Mouse (Mus musculus): ENCODE measurements around the gene Uvrag.

Gene Uvrag

DNA sequence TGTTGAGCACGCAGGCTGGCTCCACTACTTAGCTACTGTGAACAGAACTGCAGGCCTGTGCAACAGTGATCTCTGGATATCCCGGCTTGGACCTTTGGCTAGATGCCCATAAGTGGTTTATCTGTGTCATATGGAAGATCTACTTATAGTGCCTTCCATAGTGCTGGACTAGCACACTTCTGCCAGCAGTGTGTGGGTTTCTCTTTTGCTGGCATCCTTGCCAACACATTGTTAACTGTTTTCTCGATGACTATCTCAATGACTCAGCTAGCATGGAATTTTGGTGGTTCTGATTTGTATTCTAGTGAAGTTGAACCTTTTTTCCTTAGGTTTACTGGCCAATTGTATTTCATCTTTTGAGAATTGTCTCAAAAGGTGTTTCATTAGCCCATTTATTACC lies 117.0 kb downstream of the Uvrag start:
- DNase-seq (ENCODE audit: low read depth, low spot score) = no peak

- DNase-seq (ENCODE audit: low read depth, low spot score) = no peak
These were observed 119.7 kb downstream of the Uvrag start for GRCm38 (mm10) chr7:99021277-99021676.

- no peak for DNase-seq (ENCODE audit: low read depth, low spot score)
These were observed 120.6 kb downstream of the Uvrag start for GRCm38 (mm10) chr7:99020353-99020752.

GRCm38 (mm10) chr7:99017224-99017844 lies 123.6 kb downstream of the Uvrag start:
- no peak for DNase-seq (ENCODE audit: low read depth, low spot score)

GRCm38 (mm10) chr7:99015914-99016313 lies 125.0 kb downstream of the Uvrag start:
- DNase-seq (ENCODE audit: low read depth, low spot score) = no peak

DNA sequence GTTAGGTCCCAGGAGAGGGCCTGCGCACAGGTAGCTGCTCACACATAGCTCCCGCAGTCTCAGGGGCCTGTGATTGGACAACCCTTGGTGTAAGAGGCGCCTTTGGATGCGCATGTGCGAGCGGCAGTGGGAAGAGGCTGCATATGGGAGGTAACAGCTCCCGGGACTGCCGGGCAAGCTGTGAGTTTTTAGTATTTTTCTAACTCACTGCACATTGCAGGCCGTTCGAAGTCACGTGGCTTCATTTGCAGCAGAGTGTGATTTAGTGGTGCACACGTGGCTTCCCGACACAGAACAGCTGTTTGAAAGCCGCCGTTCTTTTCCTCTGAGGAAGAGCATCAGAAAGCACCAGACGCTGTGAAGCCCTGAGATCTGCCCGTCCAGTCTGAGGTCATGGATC lies 125.5 kb downstream of the Uvrag start:
- DNase-seq (ENCODE audit: low read depth, low spot score) = no peak

- DNase-seq (ENCODE audit: low read depth, low spot score) = no peak
These were observed 126.3 kb downstream of the Uvrag start for GRCm38 (mm10) chr7:99014620-99015019.

GRCm38 (mm10) chr7:99007506-99008354 lies 133.2 kb downstream of the Uvrag start:
- DNase-seq (ENCODE audit: low read depth, low spot score) = no peak

DNA sequence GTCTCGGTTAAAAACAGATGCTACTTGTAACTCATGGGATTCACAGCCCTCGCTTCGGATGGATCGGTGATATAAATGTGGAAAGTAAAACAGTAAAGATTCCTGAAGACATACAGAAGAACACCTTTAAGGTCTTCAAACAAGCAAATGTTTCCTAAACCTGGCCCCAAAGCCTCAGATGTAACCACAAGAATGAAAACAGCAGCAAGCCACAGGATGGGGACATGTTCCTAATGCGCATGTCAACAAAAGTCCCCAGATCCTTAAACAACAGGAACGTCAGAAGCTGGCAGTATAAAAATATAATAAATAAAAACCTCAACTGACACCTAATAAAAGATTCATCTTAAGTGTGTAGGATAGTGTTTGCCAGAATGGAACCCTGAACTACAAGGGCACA lies 137.7 kb downstream of the Uvrag start:
- DNase-seq (ENCODE audit: low read depth, low spot score) = no peak

DNA sequence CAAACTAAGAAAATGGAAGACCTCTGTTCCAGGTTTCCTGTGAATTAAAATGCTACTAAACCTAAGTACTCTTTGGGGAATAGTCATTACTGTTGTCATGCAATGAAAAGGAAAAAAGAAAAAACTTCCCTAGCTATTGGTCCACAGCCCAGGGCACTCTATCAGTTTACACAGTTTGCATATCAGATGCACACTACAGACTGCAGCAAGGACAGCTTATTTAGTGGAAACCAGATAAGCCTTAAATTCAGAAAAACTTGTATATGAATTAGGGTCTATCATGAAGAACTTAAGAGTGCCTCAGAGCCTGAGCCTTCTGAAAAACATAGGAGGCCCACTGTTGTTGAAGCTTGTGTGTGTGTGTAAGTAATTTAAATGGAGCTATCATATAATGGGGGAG lies 142.2 kb downstream of the Uvrag start:
- DNase-seq (ENCODE audit: low read depth, low spot score) = no peak

DNA sequence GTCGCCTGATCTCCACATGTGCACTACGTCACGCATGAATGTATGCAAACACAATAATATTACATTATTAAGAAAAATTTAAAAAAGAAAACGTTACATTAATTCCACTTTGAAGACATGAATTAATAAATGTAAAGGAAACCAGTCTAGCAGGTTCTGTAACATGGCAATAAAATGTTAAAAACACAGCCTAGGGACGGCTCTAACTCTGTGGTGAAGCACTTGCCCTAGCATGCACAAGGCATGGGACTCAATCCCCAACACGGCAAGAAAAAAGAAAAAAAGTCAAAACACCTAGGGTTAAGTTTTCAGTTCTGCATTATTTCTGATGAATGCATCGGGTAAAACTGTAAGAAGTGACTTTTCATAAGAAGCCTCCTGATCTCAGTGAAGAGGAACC lies 143.2 kb downstream of the Uvrag start:
- no peak for DNase-seq (ENCODE audit: low read depth, low spot score)

- DNase-seq (ENCODE audit: low read depth, low spot score) = no peak
These were observed 144.2 kb downstream of the Uvrag start for GRCm38 (mm10) chr7:98996791-98997190.

- DNase-seq (ENCODE audit: low read depth, low spot score) = no peak
These were observed 145.7 kb downstream of the Uvrag start for GRCm38 (mm10) chr7:98995126-98995727.

DNA sequence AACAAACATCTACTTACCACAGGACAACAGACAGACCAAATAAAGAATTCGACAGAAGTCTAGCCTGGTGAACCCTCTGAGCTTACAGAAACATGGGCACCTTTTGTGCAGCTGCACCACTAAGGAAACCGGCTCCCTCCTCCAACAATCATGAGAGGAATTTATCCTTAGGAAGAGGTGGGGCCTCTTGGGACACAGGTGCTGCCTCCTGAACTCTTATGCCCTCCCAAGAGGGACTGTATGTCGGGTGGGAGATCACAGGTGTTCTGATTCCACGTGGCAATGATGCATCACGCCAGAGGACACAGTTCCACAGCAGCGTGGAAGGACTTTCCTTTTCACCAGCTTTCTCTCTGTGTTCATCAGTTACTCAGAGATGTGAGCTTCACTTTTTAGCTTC lies 146.8 kb downstream of the Uvrag start:
- DNase-seq (ENCODE audit: low read depth, low spot score) = no peak

DNA sequence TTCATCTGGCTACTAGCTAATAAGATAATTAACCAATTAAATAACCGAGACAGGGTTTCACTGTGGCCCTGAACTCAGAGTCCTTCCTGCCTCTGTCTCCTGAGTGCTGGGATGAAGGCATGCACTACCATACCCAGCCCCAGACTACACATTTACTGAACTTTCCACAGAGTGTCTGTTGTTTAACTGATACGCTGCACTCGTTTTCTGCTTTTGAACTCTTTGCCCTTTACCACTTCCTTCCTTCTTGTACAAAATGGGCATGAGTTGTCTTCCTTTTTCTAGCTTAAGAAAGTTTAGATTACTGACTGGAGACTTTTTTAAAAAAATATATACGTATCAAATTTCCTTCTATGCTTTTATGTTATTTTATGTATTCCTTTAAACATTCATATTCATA lies 147.5 kb downstream of the Uvrag start:
- no peak for DNase-seq (ENCODE audit: low read depth, low spot score)

GRCm38 (mm10) chr7:98991204-98991761 lies 149.7 kb downstream of the Uvrag start:
- DNase-seq (ENCODE audit: low read depth, low spot score) = no peak

- no peak for DNase-seq (ENCODE audit: low read depth, low spot score)
These were observed 150.4 kb downstream of the Uvrag start for GRCm38 (mm10) chr7:98990510-98990909.

- DNase-seq (ENCODE audit: low read depth, low spot score) = no peak
These were observed 153.9 kb downstream of the Uvrag start for GRCm38 (mm10) chr7:98986962-98987441.

DNA sequence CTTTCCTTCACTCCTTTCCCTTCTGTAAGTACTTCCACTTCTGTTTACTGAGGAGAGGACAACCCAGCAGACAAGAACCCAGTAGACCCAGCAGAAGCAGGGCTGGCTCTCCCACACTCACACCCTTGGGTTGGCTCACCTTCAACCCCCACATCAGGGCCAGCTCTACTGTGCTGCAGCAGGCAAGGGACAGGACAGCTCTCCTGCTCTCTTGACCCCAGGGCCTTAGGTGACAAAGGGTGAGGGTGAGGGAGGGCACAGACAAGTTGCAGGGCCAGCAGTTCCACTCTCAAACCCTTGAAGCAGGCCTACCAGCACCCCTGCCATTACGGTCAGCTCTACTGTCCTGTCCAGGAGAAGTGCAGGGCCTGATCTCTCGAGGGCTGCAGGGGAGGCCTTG lies 155.0 kb downstream of the Uvrag start:
- no peak for DNase-seq (ENCODE audit: low read depth, low spot score)

DNA sequence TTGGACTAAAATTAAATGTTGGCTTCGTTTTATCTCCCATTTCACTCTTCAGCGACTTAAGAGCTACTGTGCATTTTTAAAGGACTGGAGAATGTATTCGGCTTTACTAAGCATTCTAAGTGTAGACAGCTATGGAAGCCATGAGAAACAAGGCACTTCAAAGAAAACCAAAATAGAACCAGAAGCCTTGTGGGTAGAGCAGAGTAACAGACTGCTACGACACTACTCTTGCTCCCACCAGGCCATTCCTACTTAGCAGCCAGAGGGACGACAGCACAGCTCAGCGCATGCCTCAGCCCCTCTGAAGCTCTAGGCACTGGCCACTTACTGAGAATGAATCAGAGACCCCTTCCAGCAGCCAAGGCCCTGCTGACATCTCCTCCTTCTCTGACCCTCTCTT lies 155.5 kb downstream of the Uvrag start:
- DNase-seq (ENCODE audit: low read depth, low spot score) = no peak

GRCm38 (mm10) chr7:98984319-98984718 lies 156.6 kb downstream of the Uvrag start:
- DNase-seq (ENCODE audit: low read depth, low spot score) = no peak

DNA sequence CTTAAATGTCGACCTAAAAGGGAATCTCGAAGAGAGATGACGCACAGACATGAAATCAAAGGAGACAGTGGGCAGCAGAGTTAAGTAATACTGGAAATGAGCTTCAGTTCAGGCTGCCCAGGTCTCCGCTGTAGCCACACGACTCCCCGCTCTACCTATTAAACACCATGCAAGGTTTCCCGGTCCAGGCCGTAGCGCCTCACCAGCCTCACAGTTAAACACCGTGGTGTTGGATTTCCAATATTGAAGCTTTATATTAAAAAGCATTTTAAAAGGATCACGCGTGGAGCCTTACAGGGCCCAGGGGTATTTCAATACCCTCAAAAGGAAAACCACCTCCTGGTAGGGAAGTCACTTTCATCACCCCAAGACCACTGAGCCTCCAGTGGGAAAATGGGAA lies 157.9 kb downstream of the Uvrag start:
- no peak for DNase-seq (ENCODE audit: low read depth, low spot score)
